ENCODE assay signal across 11 mouse cellular contexts in the genomic region with DNA sequence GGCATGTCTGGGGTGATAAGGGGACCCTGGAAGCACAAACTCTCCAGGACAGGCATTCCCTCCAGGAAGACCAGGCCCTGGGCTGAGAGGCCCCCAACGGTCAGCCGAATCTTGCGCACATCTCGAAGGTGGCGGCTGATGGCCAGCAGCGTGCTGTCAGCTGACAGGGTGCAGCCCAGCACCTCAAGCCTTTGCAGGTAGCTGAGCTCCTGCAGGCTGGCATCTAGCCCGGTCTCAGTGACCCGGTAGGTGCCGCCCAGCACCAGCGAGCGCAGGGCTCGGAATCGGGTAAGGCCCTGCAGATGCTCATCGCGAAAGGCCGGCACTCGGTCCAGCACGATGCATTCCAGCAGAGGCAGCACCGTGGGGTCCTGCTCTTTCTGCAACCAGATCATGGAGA.
"Had no signal": no experiment of that assay in that cellular context is flagged by ENCODE, and none has a peak within 500 bp of the region (broad histone marks: within the 10 kb centered on the region; RNA-seq: fewer than 3 reads in every experiment).

No protein-coding gene starts in this region.

- H3K27me3 ChIP-seq: limb, embryonic 13.5 days; midbrain, embryonic 13.5 days; stomach, embryonic 15.5 days had no signal

- DNase-seq: kidney, postnatal 10 days; kidney, postnatal 4 days; left cerebral cortex, postnatal 4 days; lung, adult 18-20 months; lung, postnatal 36 days; right cerebral cortex, postnatal 14 days had no signal

- ATAC-seq: midbrain, embryonic 13.5 days had no signal

- H3K4me2 ChIP-seq: limb, embryonic 13.5 days; midbrain, embryonic 13.5 days; stomach, embryonic 15.5 days had no signal

- H3K9me3 ChIP-seq: limb, embryonic 13.5 days; midbrain, embryonic 13.5 days; stomach, embryonic 15.5 days had no signal

- H3K27ac ChIP-seq: layer of hippocampus, adult 2 months; limb, embryonic 13.5 days; liver, embryonic 14.5 days; midbrain, embryonic 13.5 days; stomach, embryonic 15.5 days had no signal

- H3K4me3 ChIP-seq: layer of hippocampus, adult 2 months; limb, embryonic 13.5 days; midbrain, embryonic 13.5 days; stomach, embryonic 15.5 days had no signal

- H3K9ac ChIP-seq: limb, embryonic 13.5 days; liver, embryonic 14.5 days; midbrain, embryonic 13.5 days; stomach, embryonic 15.5 days had no signal
